Mouse (Mus musculus) left cerebral cortex, postnatal 4 days (tissue): ENCODE data around the gene Rab1b. TPM values are rescaled to one million over a fixed set of nuclear protein-coding genes. Genes with fewer than 3 reads are reported as not detected.

Source experiments
- DNase-seq: peaks from one replicate; pipeline ENCODE4 v3.0.0-alpha.2; 2022
- intact Hi-C: fragments of 180-260 bp; cut with DNase I; formaldehyde crosslinking; loops from one replicate; pipeline ENCODE4 v1.15.1; 2025
- total RNA-seq, 2 experiments: library from RNA; stranded (reverse); gene quantifications; 2 replicates each; pipeline ENCODE4 v1.2.3; 2021

Rab1b gene
- total RNA-seq, 2 experiments from 2014 or later = 137 to 148 TPM

GRCm38 (mm10) chr19:5073028-5073427, 33.8 kb downstream of the Rab1b start:
- peak; percentile 74 for DNase-seq
- intact Hi-C loops = no loop called here

- DNase-seq = no peak
- intact Hi-C loops = no loop called here
Observed at GRCm38 (mm10) chr19:5072389-5073019, 34.4 kb downstream of the Rab1b start.

GRCm38 (mm10) chr19:5071545-5072369, 35.1 kb downstream of the Rab1b start:
- DNase-seq = peak; percentile 41
- intact Hi-C loops = no loop called here

GRCm38 (mm10) chr19:5071077-5071476, 35.8 kb downstream of the Rab1b start:
- no peak for DNase-seq
- intact Hi-C loops = no loop called here

GRCm38 (mm10) chr19:5069978-5070377, 36.9 kb downstream of the Rab1b start:
- intact Hi-C loops = no loop called here
- DNase-seq = no peak

- intact Hi-C loops = no loop called here
- no peak for DNase-seq
Observed at GRCm38 (mm10) chr19:5069486-5069885, 37.4 kb downstream of the Rab1b start.

GRCm38 (mm10) chr19:5068570-5069234, 38.2 kb downstream of the Rab1b start:
- intact Hi-C loops = no loop called here
- DNase-seq = peak; percentile 49

GRCm38 (mm10) chr19:5067867-5068569, 38.9 kb downstream of the Rab1b start, which contains the start of gene Cd248:
TSS of gene Cd248 (plus strand) at chr19:5068078.
- peak; percentile 73 for DNase-seq
- intact Hi-C loops = no loop called here

- intact Hi-C loops = no loop called here
- no peak for DNase-seq
Observed at GRCm38 (mm10) chr19:5067040-5067799, 39.7 kb downstream of the Rab1b start.

GRCm38 (mm10) chr19:5065104-5065503, 41.8 kb downstream of the Rab1b start:
- intact Hi-C loops = no loop called here
- no peak for DNase-seq

- intact Hi-C loops = no loop called here
- DNase-seq = no peak
Observed at GRCm38 (mm10) chr19:5062446-5062845, 44.4 kb downstream of the Rab1b start.

- intact Hi-C loops = no loop called here
Observed at GRCm38 (mm10) chr19:5062041-5062440, 44.8 kb downstream of the Rab1b start.

GRCm38 (mm10) chr19:5060365-5061330, 46.2 kb downstream of the Rab1b start:
- DNase-seq = no peak
- intact Hi-C loops = no loop called here

More at GRCm38 (mm10) chr19:5062041-5062440, 44.8 kb downstream of the Rab1b start:
- no peak for DNase-seq

GRCm38 (mm10) chr19:5058801-5059771, 47.8 kb downstream of the Rab1b start:
- intact Hi-C loops = no loop called here

GRCm38 (mm10) chr19:5057876-5058775, 48.7 kb downstream of the Rab1b start:
- no peak for DNase-seq
- intact Hi-C loops = no loop called here

More at GRCm38 (mm10) chr19:5058801-5059771, 47.8 kb downstream of the Rab1b start:
- DNase-seq = no peak

- intact Hi-C loops = no loop called here
- DNase-seq = peak; percentile 56
Observed at GRCm38 (mm10) chr19:5056251-5056650, 50.6 kb downstream of the Rab1b start.

- intact Hi-C loops = no loop called here
Observed at GRCm38 (mm10) chr19:5053909-5054308, 53.0 kb downstream of the Rab1b start.

More at GRCm38 (mm10) chr19:5053909-5054308, 53.0 kb downstream of the Rab1b start:
- peak; percentile 70 for DNase-seq
